Mouse (Mus musculus) liver, adult 2 months (tissue): ENCODE results near the gene Rnf207.

Experiments used
- CTCF ChIP-seq: fragments of 200-500 bp; IDR thresholded peaks from 2 replicates; pipeline ENCODE4 v1.5.1; 2011; ENCODE audit warnings: low read depth, low read length, control low read depth
- POLR2A ChIP-seq: fragments of 200-500 bp; IDR thresholded peaks from 2 replicates; pipeline ENCODE4 v1.6.1; 2011; ENCODE audit warnings: low read length, control low read depth; ENCODE audit not compliant: insufficient read depth; ENCODE audit errors: extremely low read depth

GRCm38 (mm10) chr4:152273191-152273590, 45.6 kb downstream of the Rnf207 start:
- TF ChIP-seq CTCF (no peak), POLR2A (no peak)
